Mouse (Mus musculus): Measurements from ENCODE around the gene Tnrc18.

Tnrc18 gene

GRCm38 (mm10) chr5:142823096-142824062 lies 5.9 kb upstream of the Tnrc18 start:
- DNase-seq (ENCODE audit: low read depth, low spot score): no peak

GRCm38 (mm10) chr5:142822286-142823095 lies 5.0 kb upstream of the Tnrc18 start:
- no peak for DNase-seq (ENCODE audit: low read depth, low spot score)

- DNase-seq (ENCODE audit: low read depth, low spot score): no peak
These were observed 4.5 kb upstream of the Tnrc18 start for GRCm38 (mm10) chr5:142821974-142822285.

GRCm38 (mm10) chr5:142821266-142821973 lies 4.0 kb upstream of the Tnrc18 start:
- no peak for DNase-seq (ENCODE audit: low read depth, low spot score)

GRCm38 (mm10) chr5:142820276-142821265 lies 3.1 kb upstream of the Tnrc18 start:
- no peak for DNase-seq (ENCODE audit: low read depth, low spot score)

GRCm38 (mm10) chr5:142819385-142820275 lies 2.2 kb upstream of the Tnrc18 start:
- DNase-seq (ENCODE audit: low read depth, low spot score): no peak

GRCm38 (mm10) chr5:142818435-142819360 lies 1.2 kb upstream of the Tnrc18 start:
- no peak for DNase-seq (ENCODE audit: low read depth, low spot score)

GRCm38 (mm10) chr5:142816811-142817523 lies 495 bp downstream of the Tnrc18 start:
- DNase-seq (ENCODE audit: low read depth, low spot score): peak; percentile 52

- DNase-seq (ENCODE audit: low read depth, low spot score): no peak
These were observed 1.2 kb downstream of the Tnrc18 start for GRCm38 (mm10) chr5:142816031-142816810.

- no peak for DNase-seq (ENCODE audit: low read depth, low spot score)
These were observed 2.0 kb downstream of the Tnrc18 start for GRCm38 (mm10) chr5:142815421-142816001.

GRCm38 (mm10) chr5:142814711-142815420 lies 2.6 kb downstream of the Tnrc18 start:
- DNase-seq (ENCODE audit: low read depth, low spot score): no peak

- no peak for DNase-seq (ENCODE audit: low read depth, low spot score)
These were observed 3.3 kb downstream of the Tnrc18 start for GRCm38 (mm10) chr5:142814161-142814651.

- no peak for DNase-seq (ENCODE audit: low read depth, low spot score)
These were observed 3.7 kb downstream of the Tnrc18 start for GRCm38 (mm10) chr5:142813722-142814111.

GRCm38 (mm10) chr5:142812976-142813721 lies 4.3 kb downstream of the Tnrc18 start:
- DNase-seq (ENCODE audit: low read depth, low spot score): no peak

GRCm38 (mm10) chr5:142812621-142812975 lies 4.9 kb downstream of the Tnrc18 start:
- DNase-seq (ENCODE audit: low read depth, low spot score): no peak
